Mouse (Mus musculus): ENCODE measurements at regions not wholly inside any gene's neighbourhood (a gene's known extent, or its start where the extent isn't known, plus 50 kb on each side); places are given as distances from the start of the nearest gene placed in this dataset.

DNA sequence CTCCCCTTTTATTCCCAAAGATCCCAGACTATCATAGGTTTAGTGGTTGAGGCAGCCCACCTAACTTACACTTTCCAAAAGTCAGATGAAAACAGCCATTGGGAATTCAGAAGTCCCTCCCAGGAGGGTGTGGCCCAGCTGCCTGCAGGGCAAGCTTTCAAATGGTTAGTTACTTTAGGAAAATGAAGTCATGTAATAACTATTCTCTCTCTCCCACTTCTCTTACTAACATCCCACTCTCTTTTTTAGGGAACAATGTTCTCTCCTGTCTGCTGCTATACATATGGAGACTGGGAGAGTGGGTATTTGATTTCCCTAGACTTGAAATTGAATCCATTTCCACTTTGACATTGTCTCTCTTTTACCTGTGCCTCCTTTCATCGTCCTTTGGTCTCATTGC, 55.0 kb downstream of the Zfp648 start:
- no peak for TF ChIP-seq CTCF (IDR thresholded peaks at IDR 0.05; ENCODE audit: low read depth, low read length)
- no peak for TF ChIP-seq POLR2AphosphoS5 (IDR thresholded peaks at IDR 0.05; ENCODE audit: insufficient replicate concordance, low read depth, low read length)
- no peak for TF ChIP-seq TAL1 (conservative IDR thresholded peaks at IDR 0.05; ENCODE audit: low read depth, low read length)
- TF ChIP-seq GATA1 (IDR thresholded peaks at IDR 0.05; ENCODE audit: borderline replicate concordance, low read length): no peak
